Mouse (Mus musculus) adrenal gland, adult 2 months (tissue): Measurements from ENCODE around the gene Unk. TPM values are rescaled to one million over a fixed set of nuclear protein-coding genes. Genes with fewer than 3 reads are reported as not detected.

ENCODE experiments used
- DNase-seq: peaks from one replicate; pipeline ENCODE4 v3.0.0; 2021
- polyA plus RNA-seq: library from polyadenylated mRNA; depleted of rRNA; stranded (reverse); fragments of >200 nt; gene quantifications from 2 replicates; pipeline ENCODE4 v1.2.3, GENCODE M21; 2012
- total RNA-seq, 2 experiments: library from RNA; stranded (reverse); gene quantifications; 2 replicates each; pipeline ENCODE4 v1.2.3; 2021

The Unk gene
- total and polyA plus RNA-seq, 3 experiments = 20.2 to 58.5 (median 21.2) TPM

GRCm38 (mm10) chr11:116061641-116062415, 31.7 kb downstream of the Unk start:
- no peak for DNase-seq

- DNase-seq = no peak
These were observed 32.4 kb downstream of the Unk start for GRCm38 (mm10) chr11:116062521-116062920.

- DNase-seq = no peak
These were observed 33.4 kb downstream of the Unk start for GRCm38 (mm10) chr11:116063562-116063961.

- DNase-seq = peak; percentile 44
These were observed 34.2 kb downstream of the Unk start for GRCm38 (mm10) chr11:116064187-116064867.

GRCm38 (mm10) chr11:116065345-116065744, 35.2 kb downstream of the Unk start:
- DNase-seq = no peak

DNA sequence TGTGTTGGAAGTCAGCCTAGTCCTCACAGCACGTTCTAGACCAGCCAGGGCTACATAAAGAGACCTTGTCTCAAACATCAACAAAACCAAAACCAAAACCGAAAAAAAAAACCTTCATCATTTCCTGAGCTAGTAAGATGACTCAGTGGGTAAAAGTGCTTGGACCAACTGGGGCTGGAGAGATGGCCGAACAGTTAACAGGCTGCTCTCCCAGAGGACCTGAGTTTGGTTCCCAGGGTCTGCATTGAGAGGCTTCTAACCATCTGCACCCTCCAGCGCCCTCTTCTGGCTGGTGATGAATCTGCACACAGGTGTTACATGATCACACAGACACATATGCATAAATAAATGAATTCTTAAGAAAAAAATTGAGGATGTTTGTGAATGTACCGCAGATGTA, 41.4 kb downstream of the Unk start:
- DNase-seq = no peak

DNA sequence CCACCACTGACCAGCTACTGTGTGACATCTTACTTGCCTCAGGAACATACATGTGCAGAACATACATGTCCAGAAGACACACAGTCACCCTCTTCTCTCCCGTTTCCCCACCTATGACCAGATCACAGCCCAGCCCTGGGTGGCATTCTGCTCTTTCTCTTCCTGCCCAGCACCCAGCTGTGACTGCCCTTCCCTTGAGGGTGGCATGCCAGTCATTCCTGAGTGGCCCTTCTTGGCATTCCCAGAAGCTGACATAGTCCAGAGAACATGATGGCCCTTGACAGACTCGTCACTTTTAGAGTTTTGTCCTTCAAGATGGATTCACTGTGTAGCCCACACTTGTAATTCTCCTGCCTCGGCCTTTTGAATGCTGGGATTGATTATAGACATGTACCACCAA, 42.5 kb downstream of the Unk start:
- no peak for DNase-seq

DNA sequence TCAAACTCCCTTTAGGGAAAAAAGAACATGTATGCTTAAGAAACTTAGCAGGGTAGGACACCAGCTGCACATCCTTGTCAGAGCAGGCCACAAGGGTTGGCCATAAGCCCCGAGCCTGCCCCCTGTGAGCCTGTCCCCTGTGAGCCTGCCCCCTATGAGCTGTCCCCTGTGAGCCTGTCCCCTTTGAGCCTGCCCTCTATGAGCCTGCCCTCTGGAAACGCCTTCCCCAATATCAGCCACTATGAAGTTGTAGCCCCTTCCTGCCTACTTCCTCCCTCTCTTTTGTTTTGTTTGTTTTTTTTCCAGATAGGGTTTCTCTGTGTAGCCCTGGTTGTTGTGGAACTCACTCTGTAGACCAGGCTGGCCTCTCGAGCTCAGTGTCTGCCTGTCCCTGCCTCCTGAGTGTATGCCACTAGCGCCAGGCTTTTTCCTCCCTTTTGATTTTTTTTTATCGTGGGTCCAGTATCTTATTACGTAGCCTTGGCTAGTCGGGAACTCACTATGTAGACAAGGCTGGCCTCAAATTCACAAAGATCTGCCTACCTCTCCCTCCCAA, 44.4 kb downstream of the Unk start:
- no peak for DNase-seq

DNA sequence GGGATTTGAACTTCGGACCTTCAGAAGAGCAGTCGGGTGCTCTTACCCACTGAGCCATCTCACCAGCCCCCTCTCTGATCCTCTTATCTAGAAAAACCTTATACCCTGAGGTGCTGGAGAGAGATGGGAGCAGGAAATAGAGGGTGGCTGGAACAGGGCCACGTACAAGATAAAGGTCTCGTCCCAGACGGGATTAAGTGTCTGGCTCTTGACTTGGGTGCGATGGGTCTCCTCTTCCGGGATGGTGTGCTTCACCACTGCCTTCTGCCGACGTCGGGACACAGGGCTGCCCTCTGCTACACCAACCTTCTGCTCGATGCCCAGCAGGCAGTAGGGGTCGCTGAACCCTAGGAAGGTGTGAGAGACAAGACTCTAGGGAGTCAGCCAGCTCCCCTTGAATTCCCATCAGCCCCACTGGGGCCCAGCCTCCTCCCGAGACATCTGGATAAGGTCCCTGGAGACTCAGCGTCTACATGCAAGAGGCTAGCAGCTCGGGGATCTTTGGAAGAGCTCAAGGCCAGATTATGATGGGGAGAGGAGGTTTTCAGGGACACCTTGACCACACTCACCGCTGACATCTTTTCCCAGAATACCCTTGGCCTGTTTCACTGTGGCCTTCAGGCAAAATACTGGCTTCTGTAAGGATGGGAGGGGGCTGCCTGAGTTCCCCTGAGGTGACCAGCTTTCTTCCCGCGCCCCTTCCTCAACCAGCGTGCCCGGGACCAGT, 45.6 kb downstream of the Unk start:
- peak; percentile 53 for DNase-seq

GRCm38 (mm10) chr11:116076266-116076540, 46.1 kb downstream of the Unk start:
- DNase-seq = no peak

- DNase-seq = no peak
These were observed 46.7 kb downstream of the Unk start for GRCm38 (mm10) chr11:116076836-116077235.

DNA sequence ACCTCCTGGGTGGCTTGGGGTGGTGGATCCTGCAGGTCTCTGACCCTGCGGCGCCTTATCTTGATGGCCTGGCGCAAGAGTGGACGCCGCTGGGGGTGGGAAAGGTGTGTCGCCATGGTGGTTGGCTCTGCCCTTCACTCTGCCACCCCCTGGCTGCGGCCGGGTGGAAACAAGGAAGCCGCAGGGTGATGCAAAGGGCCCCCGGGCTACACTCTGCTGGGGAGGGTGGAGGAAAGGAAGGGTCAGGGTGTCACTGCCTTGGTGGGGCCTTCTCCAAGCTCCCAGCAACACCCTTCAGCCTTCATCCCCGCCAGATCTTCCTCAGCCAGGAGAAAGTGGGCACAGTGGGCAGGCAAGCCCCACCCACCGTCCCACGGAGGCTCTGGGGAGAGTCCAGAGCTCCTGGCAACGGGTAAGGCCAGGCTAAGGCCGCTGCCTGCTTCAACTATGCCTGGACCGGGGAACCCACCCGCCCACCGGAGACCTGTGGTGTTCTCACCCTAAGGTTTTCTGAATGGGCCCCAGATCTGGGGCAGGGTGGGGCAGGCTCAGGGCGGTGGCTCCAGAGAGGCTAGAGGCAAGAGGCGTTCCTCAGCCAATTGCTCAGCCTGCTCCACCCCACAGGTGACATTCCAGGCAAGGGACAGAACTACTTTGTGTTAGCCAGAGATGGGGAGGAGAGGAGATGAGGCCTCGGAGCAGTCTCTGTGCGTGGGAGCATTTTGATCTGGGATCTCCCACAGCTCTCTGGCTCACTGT, 47.5 kb downstream of the Unk start, which contains the start of gene Unc13d:
Gene Unc13d (minus strand): TSS at position 516 of the 759 bp plus-strand sequence.
- DNase-seq = peak; percentile 21

DNA sequence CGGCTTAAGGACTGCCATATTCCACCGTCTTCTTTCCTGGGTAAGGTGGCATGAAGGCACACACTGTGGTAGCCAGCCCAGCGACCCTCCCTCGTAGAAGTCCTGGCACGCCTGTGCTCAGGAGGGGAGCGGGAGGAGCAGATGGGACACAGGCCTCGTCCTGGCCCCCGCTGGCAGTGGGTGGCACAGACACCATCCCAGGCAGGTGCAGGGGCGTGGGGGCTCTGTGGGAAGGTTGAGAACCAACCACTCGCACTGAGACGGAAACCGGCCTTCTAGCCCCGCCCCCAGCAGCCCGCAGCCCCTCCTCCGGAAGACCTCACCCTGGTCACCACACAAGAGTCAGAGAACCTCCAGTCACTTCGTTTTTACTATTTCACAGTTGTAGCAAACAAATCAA, 48.1 kb downstream of the Unk start:
- peak; percentile 37 for DNase-seq

- no peak for DNase-seq
These were observed 48.7 kb downstream of the Unk start for GRCm38 (mm10) chr11:116078676-116079320.

- peak; percentile 83 for DNase-seq
These were observed 49.4 kb downstream of the Unk start for GRCm38 (mm10) chr11:116079511-116079910.

GRCm38 (mm10) chr11:116081081-116081480, 51.0 kb downstream of the Unk start:
- DNase-seq = peak; percentile 45

DNA sequence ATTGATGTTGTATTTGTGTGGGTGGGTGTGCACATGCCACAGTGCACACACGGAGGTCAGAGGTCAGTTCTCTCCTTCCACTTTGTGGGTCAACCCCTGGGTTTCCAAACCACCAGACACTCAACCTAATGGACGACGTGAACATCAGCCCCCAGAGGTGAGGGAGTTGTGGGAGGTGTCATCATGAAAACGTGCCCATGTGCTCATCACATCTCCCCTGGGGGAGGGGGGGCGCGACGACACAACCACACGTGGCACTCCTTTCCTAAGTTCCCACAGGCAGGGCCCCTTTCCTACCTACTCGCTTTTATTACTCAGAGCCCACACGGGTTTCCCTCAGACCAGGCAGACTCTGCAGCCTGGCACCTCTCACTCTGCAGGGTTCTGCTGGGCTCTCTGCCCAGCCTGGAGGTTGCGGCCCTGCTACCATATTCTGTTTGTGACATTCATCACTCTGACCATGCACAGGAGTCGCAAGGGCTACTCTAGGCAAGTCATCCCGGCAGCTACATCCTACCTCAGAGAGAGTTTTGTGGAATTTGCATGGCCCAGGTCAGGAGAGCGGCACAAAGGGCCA, 53.1 kb downstream of the Unk start:
- DNase-seq = no peak

DNA sequence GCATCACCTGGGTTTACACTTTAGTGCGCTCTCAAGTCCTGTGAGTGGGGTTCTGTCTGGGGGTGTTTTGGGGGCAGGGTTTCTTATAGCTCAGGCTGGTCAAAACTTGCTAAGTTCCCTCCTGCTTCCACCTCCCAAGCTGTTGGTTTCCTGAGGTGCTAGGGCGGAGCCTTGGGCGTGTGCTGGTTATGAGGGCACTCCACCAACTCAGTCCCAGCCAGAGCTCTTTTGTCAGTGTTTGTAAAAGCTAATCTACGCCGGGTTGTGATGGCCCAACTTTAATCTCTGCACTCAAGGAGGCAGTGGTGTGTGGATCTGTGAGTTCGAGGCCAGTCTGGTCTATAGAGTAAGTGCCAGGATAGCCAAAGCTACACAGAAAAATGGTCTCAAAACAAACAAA, 54.0 kb downstream of the Unk start:
- no peak for DNase-seq

DNA sequence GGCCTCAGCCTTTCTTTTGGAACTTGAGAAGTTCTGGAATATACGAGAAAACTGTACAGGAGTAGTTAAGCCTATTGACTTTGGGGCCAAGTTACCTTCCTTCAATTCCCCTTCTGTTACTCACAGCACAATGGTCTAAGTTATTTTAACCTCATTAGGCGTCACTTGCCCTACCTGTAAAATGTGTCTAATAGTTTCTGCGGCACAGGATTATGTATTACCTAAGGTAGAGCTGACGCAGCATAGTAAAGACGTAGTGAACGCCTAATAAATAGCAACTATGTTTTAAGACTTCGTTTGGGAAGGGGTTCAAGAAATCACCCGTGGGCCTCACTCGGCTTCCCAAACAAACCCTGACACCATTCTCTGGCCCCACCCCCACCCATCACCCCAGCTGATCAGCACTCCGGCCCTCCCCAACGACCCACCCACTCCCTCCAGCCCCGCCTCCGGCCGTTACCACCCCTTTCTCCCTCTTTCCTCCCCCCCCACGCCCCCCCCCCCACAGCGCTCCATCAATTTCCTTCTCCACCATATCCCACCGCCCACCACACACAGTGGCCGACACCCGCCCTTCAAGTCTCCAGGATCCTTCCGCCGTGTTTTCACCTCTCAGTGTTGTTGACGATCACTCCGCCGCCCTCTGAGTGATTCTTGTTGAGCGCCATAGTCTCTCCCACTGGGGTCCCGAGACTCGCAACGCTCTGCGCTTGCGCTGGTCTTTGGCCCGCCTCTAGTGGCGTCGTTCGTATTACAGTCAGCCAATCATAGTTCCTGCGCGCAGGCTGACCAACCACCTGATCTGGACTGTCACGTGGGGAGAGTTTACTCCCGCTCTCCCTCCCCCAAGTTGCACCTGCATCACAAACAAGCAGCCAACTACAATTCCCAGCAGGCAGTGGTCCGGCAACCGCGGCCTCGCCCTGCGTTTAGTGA, 56.4 kb downstream of the Unk start, which contains the start of gene Wbp2:
Gene Wbp2 (minus strand): TSS at position 738 of the 936 bp plus-strand sequence.
- DNase-seq = peak; percentile 98
